Mouse (Mus musculus) kidney, embryonic 14.5 days (tissue): ENCODE results near the gene Epb42. TPM values are rescaled to one million over a fixed set of nuclear protein-coding genes. Genes with fewer than 3 reads are reported as not detected.

Experiments
- ATAC-seq: fragments of 200-750 bp; cut with Nextera tagmentation; 2 replicates; pipeline ENCODE4 v1.8.0; 2017; ENCODE audit warnings: moderate number of reproducible peaks, mild to moderate bottlenecking, moderate TSS enrichment, moderate library complexity; ENCODE audit not compliant: low FRiP score, low TSS enrichment
- H3K27ac ChIP-seq: fragments of 300-500 bp; sonication (generic); 2 replicates; pipeline ENCODE4 v1.5.1; 2014; ENCODE audit warnings: low read depth, mild to moderate bottlenecking, low read length, moderate library complexity, mixed read lengths
- H3K27me3 ChIP-seq: fragments of 300-500 bp; sonication (generic); 2 replicates; pipeline ENCODE4 v1.6.1; 2014; ENCODE audit warnings: mild to moderate bottlenecking, low read length; ENCODE audit not compliant: control insufficient read depth, insufficient read depth
- H3K36me3 ChIP-seq: fragments of 300-500 bp; sonication (generic); 2 replicates; pipeline ENCODE4 v1.6.1; 2014; ENCODE audit warnings: low read length, mixed read lengths; ENCODE audit not compliant: control insufficient read depth, insufficient read depth
- H3K4me1 ChIP-seq: fragments of 300-500 bp; sonication (generic); 2 replicates; pipeline ENCODE4 v1.6.1; 2014; ENCODE audit warnings: low read length, mixed read lengths; ENCODE audit not compliant: control insufficient read depth, insufficient read depth
- H3K4me2 ChIP-seq: fragments of 300-500 bp; sonication (generic); replicated peaks from 2 replicates; pipeline ENCODE4 v1.6.1; 2014; ENCODE audit warnings: low read depth, mild to moderate bottlenecking, low read length
- H3K4me3 ChIP-seq: fragments of 300-500 bp; sonication (generic); 2 replicates; pipeline ENCODE4 v1.5.1; 2014; ENCODE audit warnings: mild to moderate bottlenecking, low read length
- H3K9ac ChIP-seq: fragments of 300-500 bp; sonication (generic); 2 replicates; pipeline ENCODE4 v1.6.1; 2014; ENCODE audit warnings: low read depth, mild to moderate bottlenecking, low read length, moderate library complexity
- H3K9me3 ChIP-seq: fragments of 300-500 bp; sonication (generic); 2 replicates; pipeline ENCODE4 v1.6.1; 2016; ENCODE audit warnings: low read length; ENCODE audit not compliant: control insufficient read depth
- WGBS: fragments of 180-500 bp; shearing (Covaris S2); extraction: QIAGEN DNeasy Blood & Tissue Kit; methylation state at CpG from one replicate; pipeline ENCODE4 v1.1.7; 2014; 5-methylcytosine and 5-hydroxymethylcytosine counted together
- polyA plus RNA-seq: library from polyadenylated mRNA; unstranded; fragments of >200 nt; fragmentation: Nextera tagmentation; extraction: Ambion mirVana; gene quantifications from 2 replicates; pipeline ENCODE4 v1.2.1, GENCODE M21; 2014

Epb42 gene
- polyA plus RNA-seq, 1 experiment from 2014 or later = 0.93 TPM

GRCm38 (mm10) chr2:121015507-121015906, 21.4 kb downstream of the Epb42 start:
- Histone ChIP-seq H3K9ac (no peak overlapping the region), H3K27me3 (no peaks in the 10 kb centered on the region), H3K4me3 (no peak overlapping the region), H3K36me3 (peaks cover 37% of the 10 kb centered on the region), H3K27ac (no peak overlapping the region), H3K4me1 (no peaks in the 10 kb centered on the region), H3K9me3 (no peaks in the 10 kb centered on the region), H3K4me2 (no peak overlapping the region)
- whole genome bisulfite sequencing = 88% methylated on average over 2 of the region's 2 CpGs
- no peak for ATAC-seq

GRCm38 (mm10) chr2:121012676-121013075, 24.2 kb downstream of the Epb42 start:
- ATAC-seq = no peak

GRCm38 (mm10) chr2:121009071-121009677, 27.7 kb downstream of the Epb42 start:
- peaks cover 15% of the 10 kb centered on the region; the same call in 1 of the 2 replicates for H3K36me3 ChIP-seq
- H3K27me3 ChIP-seq = no peaks in the 10 kb centered on the region
- no peak overlapping the region for H3K27ac ChIP-seq
- 21% methylated on average over 5 of the region's 5 CpGs for WGBS
- H3K4me3 ChIP-seq = peak overlapping the region; percentile 84
- H3K4me1 ChIP-seq = peaks cover 7% of the 10 kb centered on the region; the same call in 1 of the 2 replicates
- H3K9ac ChIP-seq = peak overlapping the region; percentile 72; the same call in 1 of the 2 replicates
- H3K9me3 ChIP-seq = no peaks in the 10 kb centered on the region
- H3K4me2 ChIP-seq = peak overlapping the region; percentile 81
- no peak for ATAC-seq

More at GRCm38 (mm10) chr2:121012676-121013075, 24.2 kb downstream of the Epb42 start:
- no peaks in the 10 kb centered on the region for H3K27me3 ChIP-seq
- whole genome bisulfite sequencing = 89% methylated on average over 9 of the region's 9 CpGs
- H3K4me3 ChIP-seq = no peak overlapping the region
- H3K9ac ChIP-seq = no peak overlapping the region
- H3K9me3 ChIP-seq = no peaks in the 10 kb centered on the region
- H3K4me1 ChIP-seq = peaks cover 7% of the 10 kb centered on the region; the same call in 1 of the 2 replicates
- H3K4me2 ChIP-seq = no peak overlapping the region
- no peak overlapping the region for H3K27ac ChIP-seq
- peaks cover 37% of the 10 kb centered on the region for H3K36me3 ChIP-seq

GRCm38 (mm10) chr2:121008664-121009007, 28.2 kb downstream of the Epb42 start:
- Histone ChIP-seq H3K27me3 (no peaks in the 10 kb centered on the region), H3K9me3 (no peaks in the 10 kb centered on the region), H3K4me3 (peak overlapping the region; percentile 84), H3K36me3 (peaks cover 13% of the 10 kb centered on the region; the same call in 1 of the 2 replicates), H3K27ac (no peak overlapping the region; the same call in 1 of the 2 replicates), H3K4me1 (peaks cover 7% of the 10 kb centered on the region; the same call in 1 of the 2 replicates), H3K4me2 (peak overlapping the region; percentile 81), H3K9ac (peak overlapping the region; percentile 72)
- peak; percentile 9; the same call in 1 of the 2 replicates for ATAC-seq
- WGBS = 1% methylated on average over 12 of the region's 12 CpGs

- Histone ChIP-seq H3K4me2 (peak within 1 kb of the TSS; percentile 81), H3K27me3 (no peaks in the 10 kb centered on the region), H3K4me3 (peak within 1 kb of the TSS; percentile 84), H3K36me3 (peaks cover 13% of the 10 kb centered on the region; the same call in 1 of the 2 replicates), H3K9ac (peak within 1 kb of the TSS; percentile 72), H3K9me3 (no peaks in the 10 kb centered on the region), H3K4me1 (peaks cover 7% of the 10 kb centered on the region; the same call in 1 of the 2 replicates), H3K27ac (no peak within 1 kb of the TSS; the same call in 1 of the 2 replicates)
- ATAC-seq = peak; percentile 98
- 2% methylated on average over 34 of the region's 34 CpGs for WGBS
These were observed 28.8 kb downstream of the Epb42 start, which contains the start of gene Ccndbp1 for GRCm38 (mm10) chr2:121007925-121008663. TSS of gene Ccndbp1 (plus strand) at chr2:121008403.

GRCm38 (mm10) chr2:121006986-121007385, 29.9 kb downstream of the Epb42 start:
- whole genome bisulfite sequencing = 76% methylated on average over 1 of the region's 1 CpGs
- H3K4me3 ChIP-seq = no peak overlapping the region

GRCm38 (mm10) chr2:121004018-121004811, 32.7 kb downstream of the Epb42 start:
- H3K9me3 ChIP-seq = no peaks in the 10 kb centered on the region
- H3K4me3 ChIP-seq = no peak overlapping the region
- WGBS = 80% methylated on average over 7 of the region's 7 CpGs
- H3K27ac ChIP-seq = no peak overlapping the region
- H3K9ac ChIP-seq = no peak overlapping the region
- no peaks in the 10 kb centered on the region for H3K27me3 ChIP-seq
- H3K36me3 ChIP-seq = no peaks in the 10 kb centered on the region
- peaks cover 4% of the 10 kb centered on the region; the same call in 1 of the 2 replicates for H3K4me1 ChIP-seq
- no peak overlapping the region for H3K4me2 ChIP-seq
- ATAC-seq = no peak

More at GRCm38 (mm10) chr2:121006986-121007385, 29.9 kb downstream of the Epb42 start:
- no peak for ATAC-seq
- H3K27me3 ChIP-seq = no peaks in the 10 kb centered on the region
- H3K36me3 ChIP-seq = peaks cover 7% of the 10 kb centered on the region; the same call in 1 of the 2 replicates
- no peak overlapping the region for H3K27ac ChIP-seq
- no peak overlapping the region for H3K4me2 ChIP-seq
- no peaks in the 10 kb centered on the region for H3K9me3 ChIP-seq
- no peak overlapping the region for H3K9ac ChIP-seq
- H3K4me1 ChIP-seq = peaks cover 7% of the 10 kb centered on the region; the same call in 1 of the 2 replicates

GRCm38 (mm10) chr2:121003586-121003985, 33.3 kb downstream of the Epb42 start:
- no peak for ATAC-seq
- no peaks in the 10 kb centered on the region for H3K9me3 ChIP-seq
- no peak overlapping the region for H3K9ac ChIP-seq
- H3K27ac ChIP-seq = no peak overlapping the region
- no peaks in the 10 kb centered on the region for H3K36me3 ChIP-seq
- no peak overlapping the region for H3K4me3 ChIP-seq
- no peaks in the 10 kb centered on the region for H3K4me1 ChIP-seq
- 76% methylated on average over 2 of the region's 2 CpGs for WGBS
- H3K27me3 ChIP-seq = no peaks in the 10 kb centered on the region
- no peak overlapping the region for H3K4me2 ChIP-seq
